Mouse (Mus musculus): ENCODE measurements around the gene Garem2.
"Not testable (repeated sequence)": the region's sequence is repeated elsewhere in the genome, so short reads cannot be mapped to it uniquely, and the experiment has no call there.

Gene Garem2

DNA sequence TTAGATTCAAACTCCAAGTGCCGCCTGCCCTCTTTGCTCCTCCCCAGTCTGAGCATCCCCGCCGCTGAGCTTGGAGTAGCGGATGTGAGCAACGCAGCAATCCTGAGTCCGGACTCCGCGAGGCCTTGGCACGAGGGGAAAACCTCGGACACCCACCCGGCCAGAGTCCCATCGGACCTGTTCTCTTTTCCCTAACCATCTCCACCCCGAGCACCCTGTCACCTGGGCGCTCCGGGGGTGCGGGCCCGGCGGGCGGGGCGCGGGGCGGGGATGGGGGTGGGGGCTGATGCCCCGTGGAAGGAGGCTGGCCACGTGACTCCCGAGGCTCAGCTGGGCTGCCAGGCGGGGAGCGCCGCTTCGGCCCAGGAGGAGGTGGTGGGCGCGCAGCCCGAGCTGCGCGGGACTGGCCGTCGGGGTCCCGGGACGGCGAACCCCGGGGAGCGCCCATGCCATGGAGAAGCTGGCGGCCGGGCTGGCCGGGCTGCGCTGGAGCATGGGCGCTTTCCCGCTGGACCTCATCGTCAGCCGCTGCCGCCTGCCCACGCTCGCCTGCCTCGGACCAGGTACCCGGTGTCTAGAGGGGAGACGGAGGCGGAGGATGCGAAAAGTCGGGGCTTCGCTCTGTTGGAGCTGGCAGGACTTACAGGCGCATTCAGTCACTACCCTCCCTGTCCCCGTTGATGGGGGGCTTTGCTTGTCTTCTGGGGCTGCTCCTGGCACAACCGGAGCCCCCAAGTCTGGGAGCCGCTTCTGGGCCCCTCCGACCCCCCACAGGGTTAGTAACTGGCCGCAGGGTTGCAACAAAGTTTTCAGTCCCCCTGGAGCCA lies at the start of gene Garem2:
TSS of gene Garem2 (plus strand) at position 321 of the 827 bp plus-strand sequence.
- POLR2A ChIA-PET: interaction anchor here in 3 of 4 experiments (0.6 to 2.3 kb wide), 14 partner anchors 9 to 535 kb away, joined by 3 to 12 read pairs (median 5); partner anchors contain the start of genes Hadha (in 1 of the 3) and Hadhb (in 1 of the 3)
- CTCF ChIA-PET: interaction anchor here (0.5 to 2.4 kb wide), 19 partner anchors 8 to 406 kb away, joined by 3 to 31 read pairs (median 3); partner anchors contain the start of genes Adgrf3 (in 1 of the 4) and Selenoi (in 1 of the 4)

- ChIA-PET POLR2A (interaction anchor here (0.6 to 2.6 kb wide), 18 partner anchors 9 to 1019 kb away, joined by 3 to 25 read pairs (median 4); partner anchors contain the start of genes Tyms (in 2 of the 4) and Selenoi (in 1 of the 4)), CTCF (interaction anchor here in 2 of 4 experiments (0.6 to 0.7 kb wide), 2 partner anchors 56 to 232 kb away, joined by 3 read pairs; no protein-coding TSS in a partner anchor)
Observed at GRCm38 (mm10) chr5:30058216-30058731, 46.7 kb upstream of the Garem2 start.

GRCm38 (mm10) chr5:30059607-30060006 lies 45.4 kb upstream of the Garem2 start:
- CTCF ChIA-PET: not testable (repeated sequence)
- POLR2A ChIA-PET: interaction anchor here (0.6 to 5.0 kb wide), 13 partner anchors 9 to 864 kb away, joined by 3 to 51 read pairs (median 4); partner anchors contain the start of genes Tyms (in 4 of the 4) and Rnf32 (in 1 of the 4)

- ChIA-PET POLR2A (interaction anchor here in 2 of 4 experiments (1.0 to 1.2 kb wide), 2 partner anchors 9 to 152 kb away, joined by 3 read pairs; no protein-coding TSS in a partner anchor), CTCF (no interaction called here)
Observed at GRCm38 (mm10) chr5:30067726-30068125, 37.2 kb upstream of the Garem2 start.

- CTCF ChIA-PET: interaction anchor here in 1 of 4 experiments (0.6 to 2.3 kb wide), 2 partner anchors 33 to 43 kb away, joined by 3 to 6 read pairs; partner anchors contain the start of gene Garem2
- POLR2A ChIA-PET: interaction anchor here (0.7 to 4.2 kb wide), 14 partner anchors 7 to 422 kb away, joined by 3 to 51 read pairs (median 4); partner anchors contain the start of genes Garem2 (in 2 of the 4) and 3110082J24Rik (in 1 of the 4)
Observed at GRCm38 (mm10) chr5:30071677-30072076, 33.3 kb upstream of the Garem2 start.

DNA sequence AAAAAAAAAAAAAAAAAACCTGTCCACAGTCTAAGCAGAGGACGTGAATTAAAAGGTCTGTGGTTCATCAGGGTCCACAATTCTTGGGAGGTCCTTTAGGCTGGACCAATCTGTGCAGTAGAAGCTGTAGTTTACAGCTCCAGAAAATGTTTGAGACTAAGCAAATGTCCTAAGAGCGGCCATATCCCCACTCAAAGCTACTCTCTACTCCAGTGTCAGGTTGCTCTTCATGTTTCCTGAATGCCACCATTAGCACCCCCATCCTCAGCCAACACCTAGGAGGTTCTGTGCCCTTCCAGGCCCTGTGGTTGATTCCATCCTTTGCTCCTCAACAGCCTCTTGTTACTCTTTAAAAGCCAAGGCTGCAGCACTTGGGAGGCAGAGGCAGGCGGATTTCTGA lies 32.6 kb upstream of the Garem2 start:
- CTCF ChIA-PET: interaction anchor here in 3 of 4 experiments (0.6 to 2.3 kb wide), 5 partner anchors 32 to 248 kb away, joined by 3 to 6 read pairs (median 3); partner anchors contain the start of gene Garem2 (in 1 of the 3)
- POLR2A ChIA-PET: interaction anchor here (0.6 to 4.2 kb wide), 29 partner anchors 8 to 422 kb away, joined by 3 to 51 read pairs (median 4); partner anchors contain the start of genes Garem2 (in 2 of the 4), Hadha (in 2 of the 4), Hadhb (in 2 of the 4) and 3110082J24Rik (in 1 of the 4)

DNA sequence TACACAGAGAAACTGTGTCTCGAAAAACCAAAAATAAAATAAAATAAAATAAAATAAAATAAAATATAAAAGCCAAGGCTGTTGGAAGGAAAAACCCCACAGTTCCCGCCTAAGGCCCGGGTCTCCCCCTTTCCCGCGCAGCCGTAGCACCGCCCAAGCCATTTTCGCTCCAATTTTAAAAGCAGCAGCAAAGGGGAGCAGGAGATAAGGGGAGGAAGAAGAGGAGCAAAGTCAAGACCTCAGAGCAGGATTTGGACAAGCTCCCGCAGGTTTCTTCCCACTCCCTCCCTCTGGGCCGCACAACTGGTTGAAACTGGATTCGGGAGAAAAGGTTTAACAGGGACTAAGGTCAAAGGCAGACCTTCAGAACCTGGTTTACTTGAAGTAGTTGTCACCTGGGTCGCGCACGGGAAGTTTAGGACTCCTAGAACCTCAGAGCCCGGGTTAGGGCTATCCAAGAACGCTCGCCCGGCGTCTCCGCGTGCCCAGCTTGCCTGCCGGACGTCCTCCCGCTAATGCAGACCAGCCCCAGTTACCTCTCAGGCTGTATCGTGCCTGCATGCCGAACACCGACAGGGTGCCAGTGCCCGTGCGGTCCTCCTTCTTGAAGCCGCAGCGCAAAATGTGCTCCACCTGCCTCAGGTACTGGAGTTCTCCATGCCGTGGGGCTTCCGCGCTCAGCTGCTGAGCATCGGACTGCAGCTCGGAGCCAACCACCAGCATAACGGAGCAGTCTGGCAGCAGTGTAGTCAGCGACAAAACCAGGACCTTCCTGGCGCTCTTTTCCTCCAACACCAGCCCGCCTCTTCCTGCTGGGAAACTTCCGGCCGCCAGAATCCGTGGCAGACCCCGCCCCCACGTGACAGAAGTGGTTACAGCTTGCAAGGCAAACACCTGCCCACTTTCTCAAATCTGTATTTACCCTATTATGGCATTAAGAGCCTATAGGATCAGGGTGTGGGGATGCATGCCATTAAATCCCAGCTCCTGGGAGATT lies 31.8 kb upstream of the Garem2 start, which contains the start of gene Tyms:
TSS of gene Tyms (minus strand) at position 793 of the 997 bp plus-strand sequence.
- ChIA-PET CTCF (interaction anchor here in 3 of 4 experiments (0.6 to 2.3 kb wide), 6 partner anchors 10 to 248 kb away, joined by 3 to 6 read pairs (median 3); partner anchors contain the start of gene Garem2 (in 1 of the 3)), POLR2A (interaction anchor here (0.6 to 4.2 kb wide), 27 partner anchors 9 to 349 kb away, joined by 3 to 51 read pairs (median 3); partner anchors contain the start of genes Hadha (in 2 of the 4), Hadhb (in 2 of the 4), Adgrf3 (in 1 of the 4) and Gm5129 (in 1 of the 4))

GRCm38 (mm10) chr5:30092701-30093100 lies 12.3 kb upstream of the Garem2 start:
- ChIA-PET CTCF (interaction anchor here in 2 of 4 experiments (0.7 to 1.6 kb wide), 2 partner anchors 12 to 13 kb away, joined by 4 to 8 read pairs; partner anchors contain the start of genes 3110082J24Rik (in 1 of the 2) and Garem2 (in 1 of the 2)), POLR2A (interaction anchor here in 3 of 4 experiments (0.6 to 2.3 kb wide), 8 partner anchors 13 to 373 kb away, joined by 3 to 10 read pairs (median 4); partner anchors contain the start of genes Tyms (in 2 of the 3), 3110082J24Rik (in 1 of the 3) and Garem2 (in 1 of the 3))

- ChIA-PET POLR2A (no interaction called here), CTCF (interaction anchor here in 1 of 4 experiments (1.8 kb wide), 1 partner anchor 11 kb away, joined by 4 read pairs; the partner anchor contains the start of gene Garem2)
Observed at GRCm38 (mm10) chr5:30094399-30094798, 10.6 kb upstream of the Garem2 start.

DNA sequence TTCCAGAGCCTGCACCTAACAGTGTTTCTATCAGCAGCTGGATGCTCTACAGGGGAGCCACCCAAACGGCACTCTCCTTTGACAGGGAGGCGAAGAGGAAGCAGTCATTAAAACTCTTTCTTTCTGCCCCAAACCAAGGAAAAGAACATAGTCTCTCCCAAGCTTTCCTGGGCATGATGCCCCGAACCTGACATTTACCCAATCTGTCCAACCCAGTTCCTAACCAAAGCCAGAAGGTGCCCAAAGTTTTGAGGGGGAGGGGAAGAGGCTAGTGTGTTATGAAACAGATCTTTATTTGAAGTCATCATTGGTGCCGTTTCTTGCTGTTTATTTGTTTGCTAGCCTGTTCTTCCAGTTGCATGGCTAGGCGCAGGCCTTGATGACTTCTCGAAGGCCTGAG lies 9.2 kb upstream of the Garem2 start:
- POLR2A ChIA-PET: no interaction called here
- CTCF ChIA-PET: interaction anchor here in 1 of 4 experiments (1.8 kb wide), 1 partner anchor 9 kb away, joined by 4 read pairs; the partner anchor contains the start of gene Garem2

DNA sequence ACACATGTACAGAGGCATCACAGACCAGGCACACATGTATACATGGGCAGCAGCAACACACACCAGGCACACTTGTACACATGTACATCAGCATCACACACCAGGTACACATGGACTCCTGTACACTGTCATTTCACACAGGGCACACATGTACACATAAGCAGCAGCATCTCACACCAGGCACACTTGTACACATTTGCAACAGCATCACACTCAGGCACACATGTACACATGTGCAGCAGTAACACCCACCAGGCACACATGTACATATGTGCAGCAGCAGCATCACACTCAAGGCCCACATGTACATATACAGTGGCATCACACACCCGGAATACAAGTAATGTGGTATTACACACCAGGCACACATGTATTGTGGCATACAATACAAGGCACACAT lies 6.7 kb upstream of the Garem2 start:
- ChIA-PET CTCF (no interaction called here), POLR2A (no interaction called here)

DNA sequence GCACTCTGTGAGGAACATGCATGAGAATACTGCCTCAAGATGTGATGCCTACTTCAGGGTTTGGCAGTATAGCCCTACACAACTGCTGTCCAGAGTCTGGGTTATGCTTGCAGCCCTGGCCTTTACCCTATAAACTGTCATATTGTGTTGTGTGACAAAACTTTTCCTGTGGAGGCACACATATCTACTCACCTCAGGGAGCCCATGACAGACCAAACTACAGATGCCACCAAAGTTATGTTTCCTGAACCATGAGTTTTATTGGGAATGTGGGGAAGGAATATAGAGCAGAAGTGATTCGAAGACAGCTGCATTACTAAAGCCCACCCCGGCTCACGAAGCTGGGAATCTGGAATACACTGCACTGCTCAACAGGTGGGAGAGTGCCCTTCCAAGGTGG lies 1.6 kb upstream of the Garem2 start:
- CTCF ChIA-PET: interaction anchor here in 2 of 4 experiments (1.5 to 2.4 kb wide), 2 partner anchors 10 to 11 kb away, joined by 4 to 31 read pairs; no protein-coding TSS in a partner anchor
- POLR2A ChIA-PET: no interaction called here

DNA sequence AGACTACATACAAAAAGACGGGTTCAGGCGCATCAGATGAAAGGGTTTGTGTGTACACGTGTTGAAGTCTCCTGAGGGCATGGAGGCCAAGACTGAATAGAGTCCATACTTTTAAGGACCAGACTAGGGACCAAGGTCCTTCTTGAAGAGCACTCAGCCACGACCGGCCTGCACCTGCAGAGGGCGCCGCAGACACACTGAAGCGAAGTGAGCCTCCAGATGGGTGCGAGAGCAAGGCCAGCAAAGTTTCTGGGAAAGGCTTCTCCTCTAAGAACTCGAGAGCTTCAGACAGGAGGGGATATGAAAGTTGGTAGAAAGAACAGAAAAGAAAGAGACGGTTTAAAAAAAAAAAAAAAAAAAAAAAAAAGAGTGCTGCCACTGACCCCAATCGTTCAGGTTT lies 622 bp upstream of the Garem2 start:
- POLR2A ChIA-PET: interaction anchor here in 3 of 4 experiments (0.6 to 2.3 kb wide), 13 partner anchors 10 to 535 kb away, joined by 3 to 12 read pairs (median 5); partner anchors contain the start of genes Hadha (in 1 of the 3) and Hadhb (in 1 of the 3)
- CTCF ChIA-PET: interaction anchor here (0.5 to 2.4 kb wide), 18 partner anchors 9 to 406 kb away, joined by 3 to 31 read pairs (median 3); partner anchors contain the start of genes Adgrf3 (in 1 of the 4) and Selenoi (in 1 of the 4)

- POLR2A ChIA-PET: interaction anchor here in 3 of 4 experiments (0.6 to 2.3 kb wide), 8 partner anchors 8 to 65 kb away, joined by 3 to 12 read pairs (median 6); partner anchors contain the start of genes Hadha (in 1 of the 3) and Hadhb (in 1 of the 3)
- CTCF ChIA-PET: interaction anchor here (0.6 to 2.4 kb wide), 10 partner anchors 8 to 237 kb away, joined by 3 to 31 read pairs (median 5); partner anchors contain the start of gene Adgrf3 (in 1 of the 4)
Observed at GRCm38 (mm10) chr5:30105668-30106300, 823 bp downstream of the Garem2 start, which contains the start of gene 3110082J24Rik. Gene 3110082J24Rik, minus strand, starts transcription at chr5:30106086.

- CTCF ChIA-PET: no interaction called here
- POLR2A ChIA-PET: interaction anchor here in 2 of 4 experiments (0.7 to 1.2 kb wide), 6 partner anchors 33 to 782 kb away, joined by 3 to 4 read pairs (median 3); partner anchors contain the start of genes Agbl5 (in 1 of the 2) and Tyms (in 1 of the 2)
Observed at GRCm38 (mm10) chr5:30106756-30107155, 1.8 kb downstream of the Garem2 start.

GRCm38 (mm10) chr5:30107186-30107585 lies 2.2 kb downstream of the Garem2 start:
- ChIA-PET CTCF (interaction anchor here in 1 of 4 experiments (0.7 kb wide), 1 partner anchor 282 kb away, joined by 3 read pairs; no protein-coding TSS in a partner anchor), POLR2A (interaction anchor here in 3 of 4 experiments (0.7 to 1.2 kb wide), 9 partner anchors 9 to 843 kb away, joined by 3 to 4 read pairs (median 3); partner anchors contain the start of genes Agbl5 (in 1 of the 3) and Tyms (in 1 of the 3))

Data from embryonic stem cell, embryonic (primary cell).